Mouse (Mus musculus): ENCODE data around the gene Stk36. TPM values are rescaled to one million over a fixed set of nuclear protein-coding genes. Genes with fewer than 3 reads are reported as not detected.

Gene Stk36
- total and polyA plus RNA-seq, 2 experiments from 2014 or later, result 9.4 to 10.9 TPM

- Histone ChIP-seq H3K9ac (replicated peaks; ENCODE audit: low read length) (no peak overlapping the region), H3K27ac (no peak overlapping the region), H3K4me2 (ENCODE audit: low read depth, low read length) (no peak overlapping the region), H3K9me3 (ENCODE audit: low read length) (no peaks in the 10 kb centered on the region), H3K27me3 (ENCODE audit: insufficient read depth, low read length) (no peaks in the 10 kb centered on the region), H3K4me3 (ENCODE audit: low read length) (no peak overlapping the region), H3K4me1 (ENCODE audit: insufficient read depth, low read length) (no peaks in the 10 kb centered on the region), H3K36me3 (ENCODE audit: insufficient read depth, low read length) (peaks cover 25% of the 10 kb centered on the region)
- 38% methylated on average over 7 of the region's 7 CpGs for WGBS
- TF ChIP-seq CTCF (IDR thresholded peaks at IDR 0.05; ENCODE audit: low read depth), result no peak
- DNase-seq (ENCODE audit: low spot score) (no peak), ATAC-seq (no peak)
Measured at GRCm38 (mm10) chr1:74628001-74628400, 26.8 kb downstream of the Stk36 start.

- Histone ChIP-seq H3K4me2 (ENCODE audit: low read depth, low read length) (no peak overlapping the region), H3K4me1 (ENCODE audit: insufficient read depth, low read length) (no peaks in the 10 kb centered on the region), H3K27ac (no peak overlapping the region), H3K4me3 (ENCODE audit: low read length) (no peak overlapping the region), H3K27me3 (ENCODE audit: insufficient read depth, low read length) (no peaks in the 10 kb centered on the region), H3K9me3 (ENCODE audit: low read length) (no peaks in the 10 kb centered on the region), H3K9ac (replicated peaks; ENCODE audit: low read length) (no peak overlapping the region), H3K36me3 (ENCODE audit: insufficient read depth, low read length) (peaks cover 15% of the 10 kb centered on the region)
- DNase-seq (ENCODE audit: low spot score) (no peak), ATAC-seq (no peak)
- 86% methylated on average over 4 of the region's 4 CpGs for WGBS
- no peak for TF ChIP-seq CTCF (IDR thresholded peaks at IDR 0.05; ENCODE audit: low read depth)
Measured at GRCm38 (mm10) chr1:74632734-74633133, 31.5 kb downstream of the Stk36 start.

- ATAC-seq (no peak), DNase-seq (ENCODE audit: low spot score) (no peak)
- Histone ChIP-seq H3K9ac (replicated peaks; ENCODE audit: low read length) (no peak overlapping the region), H3K4me3 (ENCODE audit: low read length) (no peak overlapping the region), H3K4me1 (ENCODE audit: insufficient read depth, low read length) (no peaks in the 10 kb centered on the region), H3K36me3 (ENCODE audit: insufficient read depth, low read length) (no peaks in the 10 kb centered on the region), H3K9me3 (ENCODE audit: low read length) (no peaks in the 10 kb centered on the region), H3K4me2 (ENCODE audit: low read depth, low read length) (no peak overlapping the region), H3K27me3 (ENCODE audit: insufficient read depth, low read length) (no peaks in the 10 kb centered on the region), H3K27ac (no peak overlapping the region)
- TF ChIP-seq CTCF (IDR thresholded peaks at IDR 0.05; ENCODE audit: low read depth), result no peak
- WGBS, result 76% methylated on average over 2 of the region's 2 CpGs
Measured at GRCm38 (mm10) chr1:74643524-74643923, 42.3 kb downstream of the Stk36 start.

GRCm38 (mm10) chr1:74643926-74644325 lies 42.7 kb downstream of the Stk36 start:
- no peak overlapping the region for H3K9ac ChIP-seq (replicated peaks; ENCODE audit: low read length)
- H3K4me1 ChIP-seq (ENCODE audit: insufficient read depth, low read length), result no peaks in the 10 kb centered on the region
- no peaks in the 10 kb centered on the region for H3K36me3 ChIP-seq (ENCODE audit: insufficient read depth, low read length)
- no peak overlapping the region for H3K4me3 ChIP-seq (ENCODE audit: low read length)
- ATAC-seq (0 out of 2 replicates have a peak, but pooled peaks have one; percentile 38), DNase-seq (ENCODE audit: low spot score) (peak; percentile 62)
- H3K27me3 ChIP-seq (ENCODE audit: insufficient read depth, low read length), result no peaks in the 10 kb centered on the region
- H3K9me3 ChIP-seq (ENCODE audit: low read length), result no peaks in the 10 kb centered on the region
- TF ChIP-seq CTCF (IDR thresholded peaks at IDR 0.05; ENCODE audit: low read depth), result peak; percentile 55
- H3K27ac ChIP-seq, result no peak overlapping the region
- H3K4me2 ChIP-seq (ENCODE audit: low read depth, low read length), result no peak overlapping the region

GRCm38 (mm10) chr1:74661448-74662195 lies 60.4 kb downstream of the Stk36 start, which contains the start of gene Ttll4:
Gene Ttll4, plus strand, starts transcription at chr1:74661745.
- no peaks in the 10 kb centered on the region for H3K9me3 ChIP-seq (ENCODE audit: low read length)
- ATAC-seq, result peak; percentile 99
- no peaks in the 10 kb centered on the region for H3K4me1 ChIP-seq (ENCODE audit: insufficient read depth, low read length)
- H3K36me3 ChIP-seq (ENCODE audit: insufficient read depth, low read length), result no peaks in the 10 kb centered on the region
- peak within 1 kb of the TSS; percentile 83 for H3K4me3 ChIP-seq (ENCODE audit: low read length)
- H3K27ac ChIP-seq, result peak within 1 kb of the TSS; percentile 76
- H3K4me2 ChIP-seq (ENCODE audit: low read depth, low read length), result peak within 1 kb of the TSS; percentile 66
- H3K9ac ChIP-seq (replicated peaks; ENCODE audit: low read length), result peak within 1 kb of the TSS; percentile 64
- WGBS, result under 1% methylated on average over 56 of the region's 66 CpGs
- TF ChIP-seq CTCF (IDR thresholded peaks at IDR 0.05; ENCODE audit: low read depth), result peak; percentile 75
- peak; percentile 98 for DNase-seq (ENCODE audit: low spot score)
- H3K27me3 ChIP-seq (ENCODE audit: insufficient read depth, low read length), result no peaks in the 10 kb centered on the region

GRCm38 (mm10) chr1:74662253-74662865 lies 61.1 kb downstream of the Stk36 start:
- Histone ChIP-seq H3K36me3 (ENCODE audit: insufficient read depth, low read length) (no peaks in the 10 kb centered on the region), H3K4me1 (ENCODE audit: insufficient read depth, low read length) (no peaks in the 10 kb centered on the region), H3K27me3 (ENCODE audit: insufficient read depth, low read length) (no peaks in the 10 kb centered on the region), H3K4me2 (ENCODE audit: low read depth, low read length) (peak overlapping the region; percentile 66), H3K27ac (no peak overlapping the region), H3K9ac (replicated peaks; ENCODE audit: low read length) (peak overlapping the region; percentile 64), H3K4me3 (ENCODE audit: low read length) (peak overlapping the region; percentile 83), H3K9me3 (ENCODE audit: low read length) (no peaks in the 10 kb centered on the region)
- WGBS, result 1% methylated on average over 13 of the region's 13 CpGs
- ATAC-seq, result no peak
- DNase-seq (ENCODE audit: low spot score), result no peak
- TF ChIP-seq CTCF (IDR thresholded peaks at IDR 0.05; ENCODE audit: low read depth), result no peak

GRCm38 (mm10) chr1:74665153-74665552 lies 63.9 kb downstream of the Stk36 start:
- ATAC-seq (no peak), DNase-seq (ENCODE audit: low spot score) (no peak)
- H3K27me3 ChIP-seq (ENCODE audit: insufficient read depth, low read length), result no peaks in the 10 kb centered on the region
- H3K9ac ChIP-seq (replicated peaks; ENCODE audit: low read length), result no peak overlapping the region
- no peaks in the 10 kb centered on the region for H3K36me3 ChIP-seq (ENCODE audit: insufficient read depth, low read length)
- H3K4me2 ChIP-seq (ENCODE audit: low read depth, low read length), result no peak overlapping the region
- H3K4me1 ChIP-seq (ENCODE audit: insufficient read depth, low read length), result no peaks in the 10 kb centered on the region
- H3K4me3 ChIP-seq (ENCODE audit: low read length), result no peak overlapping the region
- WGBS, result 61% methylated on average over 6 of the region's 6 CpGs
- H3K9me3 ChIP-seq (ENCODE audit: low read length), result no peaks in the 10 kb centered on the region
- TF ChIP-seq CTCF (IDR thresholded peaks at IDR 0.05; ENCODE audit: low read depth), result no peak
- no peak overlapping the region for H3K27ac ChIP-seq
